Mouse (Mus musculus) kidney, adult 2 months (tissue): ENCODE measurements around the gene Ap5s1.
"Not testable (repeated sequence)": the region's sequence is repeated elsewhere in the genome, so short reads cannot be mapped to it uniquely, and the experiment has no call there.

Experiments
- CTCF ChIP-seq: fragments of 200-500 bp; conservative IDR thresholded peaks from 2 replicates; pipeline ENCODE4 v1.5.1; 2011; ENCODE audit warnings: low read depth, mild to moderate bottlenecking, control low read depth, low read length, moderate library complexity, mixed read lengths; ENCODE audit not compliant: insufficient read depth, insufficient read length
- POLR2A ChIP-seq: fragments of 200-500 bp; IDR thresholded peaks from one replicate; pipeline ENCODE4 v1.6.1; 2011; ENCODE audit warnings: low read depth, low read length, control low read depth

DNA sequence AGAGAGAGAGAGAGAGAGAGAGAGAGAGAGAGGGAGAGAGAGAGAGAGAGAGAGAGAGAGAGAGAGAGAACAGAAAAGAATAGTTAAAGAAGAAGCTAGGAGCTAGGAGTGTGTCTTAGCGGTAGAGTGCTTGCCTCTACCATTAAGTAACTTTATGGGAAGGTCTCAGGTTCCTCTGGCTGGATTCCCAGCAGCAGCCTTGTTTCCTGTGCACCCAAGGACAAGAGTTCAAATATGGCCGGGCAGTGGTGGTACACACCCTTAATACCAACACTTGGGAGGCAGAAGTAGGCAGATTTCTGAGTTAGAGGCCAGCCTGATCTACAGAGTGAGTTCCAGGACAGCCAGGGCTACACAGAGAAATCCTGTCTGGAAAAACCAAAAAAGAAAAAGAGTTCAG lies 19.8 kb downstream of the Ap5s1 start:
- TF ChIP-seq POLR2A, CTCF: not testable (repeated sequence)
